Mouse (Mus musculus) adipose tissue, adult 10 weeks (tissue): ENCODE data around the gene Tubb3. TPM values are rescaled to one million over a fixed set of nuclear protein-coding genes. Genes with fewer than 3 reads are reported as not detected.

Experiments used
- polyA plus RNA-seq: library from polyadenylated mRNA; stranded (reverse); fragments of 350-450 nt; fragmentation: Illumina TruSeq; extraction: RNeasy Lipid Tissue Mini Kit (QIAGEN cat#74804); gene quantifications from one replicate; pipeline ENCODE4 v1.2.3, GENCODE M21; 2014; ENCODE audit warnings: low read depth, low replicate concordance

Gene Tubb3
- 0.84 TPM for polyA plus RNA-seq

DNA sequence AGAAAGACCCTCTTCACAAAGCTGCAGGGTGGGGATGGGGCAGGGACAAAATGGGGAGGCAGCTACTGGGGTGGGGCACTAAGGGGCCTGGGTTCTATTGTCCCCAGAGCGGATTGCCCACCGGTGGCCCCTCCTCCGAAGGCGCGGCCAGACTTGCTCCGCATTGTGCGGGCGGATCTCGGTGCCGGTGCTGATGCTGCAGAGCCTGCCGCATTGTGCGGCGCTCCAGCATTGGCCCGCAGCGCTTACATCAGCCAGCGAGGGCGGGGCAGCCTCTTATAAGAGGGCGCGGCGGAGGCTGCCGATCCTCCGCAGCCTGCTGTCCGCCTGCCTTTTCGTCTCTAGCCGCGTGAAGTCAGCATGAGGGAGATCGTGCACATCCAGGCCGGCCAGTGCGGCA lies at the start of gene Tubb3:
TSS of gene Tubb3 (plus strand) at position 179 of the 400 bp plus-strand sequence.

DNA sequence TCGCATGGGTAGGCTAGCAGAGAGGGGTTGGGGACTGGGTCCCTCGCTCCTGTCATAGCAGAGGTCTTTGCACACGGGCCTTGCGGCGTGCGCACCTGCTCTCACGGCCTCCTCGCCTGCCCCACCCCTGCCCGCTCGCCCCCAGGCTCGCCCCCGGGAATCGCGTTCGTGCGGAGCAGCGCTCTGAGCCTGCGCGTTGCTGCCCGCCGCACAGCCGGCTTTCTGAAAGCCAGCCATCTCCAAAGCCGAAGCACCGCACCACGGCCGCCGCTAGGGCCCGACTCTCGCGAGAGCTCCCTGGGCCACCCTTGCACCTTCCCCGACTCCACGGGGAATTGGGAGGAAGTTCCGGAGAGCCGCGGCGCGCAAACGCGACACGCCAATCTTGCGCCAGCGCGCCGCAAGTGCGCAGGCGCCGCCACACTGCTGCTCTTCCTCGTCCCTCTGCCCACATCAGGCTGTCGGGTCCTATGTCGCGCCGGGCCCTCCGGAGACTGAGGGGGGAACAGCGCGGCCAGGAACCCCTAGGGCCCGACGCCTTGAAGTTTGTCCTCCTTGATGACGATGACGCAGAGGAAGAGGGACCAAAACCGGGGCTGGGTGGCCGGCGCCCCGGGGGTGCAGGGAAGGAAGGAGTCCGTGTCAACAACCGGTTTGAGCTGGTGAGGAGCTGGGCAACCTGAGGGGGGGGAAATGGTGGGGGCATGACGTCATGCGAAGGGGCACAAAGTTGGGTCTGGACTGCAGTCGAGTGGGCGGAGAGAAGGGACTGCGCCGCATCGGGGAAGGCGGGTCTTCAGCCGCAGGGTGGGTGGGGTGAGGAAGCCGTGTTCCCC lies 37.6 kb upstream of the Tubb3 start, which contains the start of gene Tcf25:
TSS of gene Tcf25 (plus strand) at position 351 of the 836 bp plus-strand sequence.

DNA sequence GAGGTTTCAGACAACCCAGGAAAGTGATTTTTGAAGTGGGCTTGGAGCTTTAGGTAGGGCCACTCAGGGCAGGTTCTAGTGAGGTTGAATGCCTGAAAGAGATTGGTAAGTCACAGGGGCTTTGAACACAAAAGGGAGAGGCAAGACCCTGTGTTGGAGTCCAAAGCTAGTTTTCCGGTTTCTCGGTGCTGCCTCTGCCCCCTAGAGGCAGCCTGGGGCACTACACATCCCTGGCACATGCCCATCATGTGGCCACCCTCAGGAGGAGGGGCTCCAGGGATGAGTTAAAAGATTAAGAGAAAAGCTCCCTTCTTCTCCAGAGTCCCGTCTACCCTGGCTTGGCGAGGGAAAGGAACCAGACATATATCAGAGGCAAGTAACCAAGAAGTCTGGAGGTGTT lies 4.4 kb upstream of the Tubb3 start, which contains the start of gene Mc1r:
TSS of gene Mc1r (plus strand) at position 322 of the 400 bp plus-strand sequence.

DNA sequence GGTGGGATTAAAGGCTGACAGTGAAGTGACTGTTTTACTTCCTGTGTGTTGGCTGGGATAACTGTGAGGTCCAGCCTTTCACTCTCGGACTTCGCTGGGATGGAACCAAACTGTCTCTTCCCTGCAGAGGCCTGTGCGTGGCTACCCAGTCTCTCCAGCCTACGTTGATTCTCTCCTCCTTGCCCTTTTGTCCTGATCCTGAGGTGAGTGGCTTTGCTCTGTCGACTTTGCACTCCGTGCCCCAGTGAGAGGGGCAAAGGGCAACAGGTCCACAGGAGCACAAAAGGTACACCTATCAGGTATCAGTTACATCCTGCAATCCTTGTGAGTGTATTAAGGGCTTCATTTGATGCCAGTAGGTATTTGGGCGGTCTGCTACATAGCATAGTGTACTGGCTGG lies 12.2 kb downstream of the Tubb3 start, which contains the start of gene Def8:
TSS of gene Def8 (plus strand) at position 87 of the 400 bp plus-strand sequence.

Other genes with a start within 250 kb of the Tubb3 start
- 79.5 TPM for gene Dpep1, start 225.2 kb upstream of the Tubb3 start, polyA plus RNA-seq
- 103 TPM for gene Chmp1a, start 198.7 kb upstream of the Tubb3 start, polyA plus RNA-seq
- 30.3 TPM for gene Spata33, start 198.6 kb upstream of the Tubb3 start, polyA plus RNA-seq
- 53.8 TPM for gene Cdk10, start 186.6 kb upstream of the Tubb3 start, polyA plus RNA-seq
- gene Spata2l, start 175.2 kb upstream of the Tubb3 start, polyA plus RNA-seq, result 8.1 TPM
- gene Zfp276, start 157.2 kb upstream of the Tubb3 start, polyA plus RNA-seq, result 19.5 TPM
- 21.3 TPM for gene Vps9d1, start 157.1 kb upstream of the Tubb3 start, polyA plus RNA-seq
- 42.5 TPM for gene Fanca, start 92.8 kb upstream of the Tubb3 start, polyA plus RNA-seq
- 2.4 TPM for gene Spire2, start 78.7 kb upstream of the Tubb3 start, polyA plus RNA-seq
- gene Tcf25, start 37.7 kb upstream of the Tubb3 start, polyA plus RNA-seq, result 213 TPM
- not detected for gene Mc1r, start 4.3 kb upstream of the Tubb3 start, polyA plus RNA-seq
- 30.5 TPM for gene Def8, start 12.1 kb downstream of the Tubb3 start, polyA plus RNA-seq
- gene Afg3l1, start 66.5 kb downstream of the Tubb3 start, polyA plus RNA-seq, result 27.3 TPM
- gene Dbndd1, start 104.0 kb downstream of the Tubb3 start, polyA plus RNA-seq, result 3.1 TPM
- 17.9 TPM for gene Gas8, start 107.4 kb downstream of the Tubb3 start, polyA plus RNA-seq
- 23.0 TPM for gene Rhou, start 242.5 kb downstream of the Tubb3 start, polyA plus RNA-seq